Mouse (Mus musculus): Measurements from ENCODE around the gene Cdc42ep3. TPM values are rescaled to one million over a fixed set of nuclear protein-coding genes. Genes with fewer than 3 reads are reported as not detected.

Cdc42ep3 gene
- polyA plus RNA-seq, 1 experiment from 2014 or later, result 41.0 TPM

- 83% methylated on average over 3 of the region's 3 CpGs for WGBS
- Histone ChIP-seq H3K4me2 (replicated peaks; ENCODE audit: low read depth) (no peak overlapping the region), H3K36me3 (ENCODE audit: control insufficient read depth, insufficient read depth) (no peaks in the 10 kb centered on the region), H3K27me3 (replicated peaks; ENCODE audit: control insufficient read depth, insufficient read depth, low read length) (no peaks in the 10 kb centered on the region), H3K4me3 (ENCODE audit: low read depth, low read length) (no peak overlapping the region), H3K9me3 (ENCODE audit: control insufficient read depth) (no peaks in the 10 kb centered on the region), H3K9ac (ENCODE audit: low read depth, low read length) (no peak overlapping the region), H3K4me1 (replicated peaks; ENCODE audit: control insufficient read depth, insufficient read depth, low read length) (no peaks in the 10 kb centered on the region), H3K27ac (ENCODE audit: low read depth, low read length) (no peak overlapping the region)
- TF ChIP-seq CTCF (IDR thresholded peaks at IDR 0.05; ENCODE audit: low read depth), result no peak
- ATAC-seq, result no peak
Measured at GRCm38 (mm10) chr17:79303238-79303637, 51.7 kb downstream of the Cdc42ep3 start.

DNA sequence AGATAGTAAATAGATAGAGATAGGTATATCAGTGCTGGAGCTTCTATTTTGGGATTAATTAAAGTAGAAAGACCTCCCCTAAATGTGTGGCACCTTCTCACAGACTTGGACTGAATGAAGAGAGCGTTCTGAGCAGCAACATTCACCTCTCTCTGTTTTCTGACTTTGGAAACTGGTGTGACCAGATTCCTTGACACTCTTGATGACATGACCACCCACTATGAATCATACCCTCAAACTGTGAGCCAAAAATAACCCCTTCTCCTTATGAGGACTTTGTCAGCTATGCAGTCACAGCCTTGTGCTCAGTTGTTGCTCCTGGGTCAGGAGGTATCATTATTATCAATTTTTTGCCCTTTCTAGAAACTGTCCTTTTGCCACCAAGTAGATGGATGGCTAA, 55.0 kb downstream of the Cdc42ep3 start:
- H3K4me1 ChIP-seq (replicated peaks; ENCODE audit: control insufficient read depth, insufficient read depth, low read length), result no peaks in the 10 kb centered on the region
- no peak for ATAC-seq
- no peak overlapping the region for H3K9ac ChIP-seq (ENCODE audit: low read depth, low read length)
- H3K27ac ChIP-seq (ENCODE audit: low read depth, low read length), result no peak overlapping the region
- H3K4me2 ChIP-seq (replicated peaks; ENCODE audit: low read depth), result no peak overlapping the region
- no peaks in the 10 kb centered on the region for H3K36me3 ChIP-seq (ENCODE audit: control insufficient read depth, insufficient read depth)
- no peak for TF ChIP-seq CTCF (IDR thresholded peaks at IDR 0.05; ENCODE audit: low read depth)
- H3K9me3 ChIP-seq (ENCODE audit: control insufficient read depth), result no peaks in the 10 kb centered on the region
- no peak overlapping the region for H3K4me3 ChIP-seq (ENCODE audit: low read depth, low read length)
- WGBS, result 90% methylated on average over 1 of the region's 1 CpGs
- H3K27me3 ChIP-seq (replicated peaks; ENCODE audit: control insufficient read depth, insufficient read depth, low read length), result no peaks in the 10 kb centered on the region

DNA sequence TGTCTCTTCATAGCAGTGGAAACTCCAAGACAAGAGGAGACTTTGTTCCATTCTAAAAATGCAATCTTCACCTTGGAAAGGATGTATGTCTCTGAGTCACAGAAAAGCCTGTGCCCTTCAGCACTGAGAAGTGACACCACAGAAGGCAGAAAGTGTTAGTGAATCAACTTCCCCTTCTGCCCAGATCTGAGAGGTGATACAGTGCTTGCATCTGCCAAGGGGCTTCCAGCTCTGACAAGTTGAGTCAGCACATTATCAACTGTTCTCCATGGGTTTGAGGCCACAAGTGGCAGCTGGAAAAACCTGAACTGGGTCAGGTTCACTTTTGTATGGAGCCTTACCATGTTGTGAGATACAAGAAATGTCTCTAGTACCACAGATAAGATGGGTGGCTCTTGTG, 55.9 kb downstream of the Cdc42ep3 start:
- TF ChIP-seq CTCF (IDR thresholded peaks at IDR 0.05; ENCODE audit: low read depth), result no peak
- H3K9me3 ChIP-seq (ENCODE audit: control insufficient read depth), result no peaks in the 10 kb centered on the region
- no peaks in the 10 kb centered on the region for H3K4me1 ChIP-seq (replicated peaks; ENCODE audit: control insufficient read depth, insufficient read depth, low read length)
- no peak overlapping the region for H3K27ac ChIP-seq (ENCODE audit: low read depth, low read length)
- no peak for ATAC-seq
- H3K27me3 ChIP-seq (replicated peaks; ENCODE audit: control insufficient read depth, insufficient read depth, low read length), result no peaks in the 10 kb centered on the region
- H3K36me3 ChIP-seq (ENCODE audit: control insufficient read depth, insufficient read depth), result no peaks in the 10 kb centered on the region
- no peak overlapping the region for H3K4me3 ChIP-seq (ENCODE audit: low read depth, low read length)
- H3K9ac ChIP-seq (ENCODE audit: low read depth, low read length), result no peak overlapping the region
- H3K4me2 ChIP-seq (replicated peaks; ENCODE audit: low read depth), result no peak overlapping the region

DNA sequence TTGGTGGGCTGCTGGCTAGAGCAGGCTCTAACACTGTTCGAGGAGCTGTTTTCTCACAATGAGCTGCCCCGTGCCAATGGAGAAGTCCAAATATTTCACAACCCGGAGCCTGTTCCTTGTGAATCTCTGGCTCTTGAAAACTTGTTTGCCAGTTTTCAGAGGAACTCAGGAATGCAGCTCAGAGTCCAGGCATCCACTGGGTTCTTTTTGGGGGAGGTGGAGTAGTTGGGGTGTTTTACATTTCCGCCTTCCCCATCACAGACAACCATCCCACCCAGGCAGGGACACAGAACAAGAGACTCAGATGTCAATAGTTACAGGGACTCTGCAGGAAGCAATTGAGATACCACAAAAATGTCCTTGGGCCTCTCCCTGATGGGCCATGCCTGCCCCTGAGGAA, 59.0 kb downstream of the Cdc42ep3 start:
- Histone ChIP-seq H3K9ac (ENCODE audit: low read depth, low read length) (no peak overlapping the region), H3K36me3 (ENCODE audit: control insufficient read depth, insufficient read depth) (no peaks in the 10 kb centered on the region), H3K9me3 (ENCODE audit: control insufficient read depth) (no peaks in the 10 kb centered on the region), H3K4me3 (ENCODE audit: low read depth, low read length) (no peak overlapping the region), H3K27me3 (replicated peaks; ENCODE audit: control insufficient read depth, insufficient read depth, low read length) (no peaks in the 10 kb centered on the region), H3K4me2 (replicated peaks; ENCODE audit: low read depth) (no peak overlapping the region), H3K27ac (ENCODE audit: low read depth, low read length) (no peak overlapping the region), H3K4me1 (replicated peaks; ENCODE audit: control insufficient read depth, insufficient read depth, low read length) (no peaks in the 10 kb centered on the region)
- ATAC-seq, result no peak
- TF ChIP-seq CTCF (IDR thresholded peaks at IDR 0.05; ENCODE audit: low read depth), result no peak
- WGBS, result 57% methylated on average over 4 of the region's 4 CpGs

DNA sequence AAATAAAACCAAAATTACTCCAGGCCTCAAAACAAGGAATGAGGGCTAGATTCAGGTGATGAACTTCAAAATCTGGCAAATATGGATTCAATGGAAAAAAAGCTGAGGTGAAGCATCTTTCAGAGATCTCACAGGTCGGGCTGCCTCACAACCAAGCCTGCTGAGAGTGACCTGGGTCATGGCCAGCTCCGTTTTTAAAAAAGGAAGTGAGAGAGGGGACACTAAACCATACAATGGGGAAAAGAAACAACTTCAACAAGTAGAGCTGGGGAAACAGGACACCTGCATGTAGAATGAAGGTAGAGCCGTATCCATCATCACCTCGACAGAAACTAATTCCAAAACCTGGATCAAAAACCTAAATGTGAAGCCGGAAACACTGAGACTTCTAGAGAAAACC, 63.2 kb downstream of the Cdc42ep3 start:
- H3K4me2 ChIP-seq (replicated peaks; ENCODE audit: low read depth), result no peak overlapping the region
- no peak overlapping the region for H3K27ac ChIP-seq (ENCODE audit: low read depth, low read length)
- TF ChIP-seq CTCF (IDR thresholded peaks at IDR 0.05; ENCODE audit: low read depth), result no peak
- 0 out of 2 replicates have a peak, but pooled peaks cover 3% of the 10 kb centered on the region for H3K4me1 ChIP-seq (replicated peaks; ENCODE audit: control insufficient read depth, insufficient read depth, low read length)
- 71% methylated on average over 5 of the region's 5 CpGs for WGBS
- no peak overlapping the region for H3K4me3 ChIP-seq (ENCODE audit: low read depth, low read length)
- no peaks in the 10 kb centered on the region for H3K27me3 ChIP-seq (replicated peaks; ENCODE audit: control insufficient read depth, insufficient read depth, low read length)
- H3K9ac ChIP-seq (ENCODE audit: low read depth, low read length), result no peak overlapping the region
- H3K9me3 ChIP-seq (ENCODE audit: control insufficient read depth), result no peaks in the 10 kb centered on the region
- H3K36me3 ChIP-seq (ENCODE audit: control insufficient read depth, insufficient read depth), result no peaks in the 10 kb centered on the region
- no peak for ATAC-seq

DNA sequence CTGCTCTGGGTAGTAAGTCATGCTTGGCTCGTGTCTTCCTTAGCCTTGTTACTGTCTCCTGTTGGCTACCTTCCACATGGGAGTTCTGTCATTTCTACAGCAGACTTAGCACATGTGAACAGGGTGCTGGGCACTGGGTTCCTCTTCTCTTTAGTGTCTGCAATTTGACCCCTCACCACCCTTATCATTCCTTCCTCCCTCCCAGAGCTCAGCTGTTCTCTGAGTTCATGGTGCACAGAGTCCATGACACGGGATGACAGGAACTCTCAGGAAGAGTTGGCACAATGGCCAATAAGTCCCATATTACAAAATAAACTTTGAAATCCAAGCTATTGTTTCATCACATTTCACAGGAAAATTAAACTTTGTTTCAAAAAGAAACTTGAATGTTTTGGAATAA, 64.2 kb downstream of the Cdc42ep3 start:
- H3K9me3 ChIP-seq (ENCODE audit: control insufficient read depth), result no peaks in the 10 kb centered on the region
- no peak overlapping the region for H3K4me2 ChIP-seq (replicated peaks; ENCODE audit: low read depth)
- H3K4me1 ChIP-seq (replicated peaks; ENCODE audit: control insufficient read depth, insufficient read depth, low read length), result 0 out of 2 replicates have a peak, but pooled peaks cover 3% of the 10 kb centered on the region
- ATAC-seq, result no peak
- no peak for TF ChIP-seq CTCF (IDR thresholded peaks at IDR 0.05; ENCODE audit: low read depth)
- H3K36me3 ChIP-seq (ENCODE audit: control insufficient read depth, insufficient read depth), result no peaks in the 10 kb centered on the region
- no peak overlapping the region for H3K27ac ChIP-seq (ENCODE audit: low read depth, low read length)
- H3K27me3 ChIP-seq (replicated peaks; ENCODE audit: control insufficient read depth, insufficient read depth, low read length), result no peaks in the 10 kb centered on the region
- WGBS, result 79% methylated on average over 2 of the region's 2 CpGs
- no peak overlapping the region for H3K9ac ChIP-seq (ENCODE audit: low read depth, low read length)
- no peak overlapping the region for H3K4me3 ChIP-seq (ENCODE audit: low read depth, low read length)

DNA sequence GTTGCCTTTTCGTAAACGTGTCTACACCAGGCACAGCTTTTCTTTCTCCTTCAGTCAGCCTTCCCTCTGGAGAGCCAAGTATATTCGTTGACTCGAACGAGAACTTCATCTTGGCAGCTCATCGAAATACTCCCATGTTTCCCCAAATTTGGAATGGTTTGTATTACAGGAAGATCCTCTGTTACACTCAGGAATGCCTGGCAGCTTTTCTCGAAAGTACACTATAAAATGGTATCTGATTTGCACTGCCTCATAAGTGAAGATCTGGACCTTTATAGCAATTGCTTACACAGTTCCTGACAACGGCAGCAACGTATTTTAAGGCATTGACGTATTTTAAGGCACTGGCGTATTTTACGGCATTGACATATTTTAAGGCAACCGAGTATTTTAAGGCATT, 67.6 kb downstream of the Cdc42ep3 start:
- no peak for ATAC-seq
- Histone ChIP-seq H3K9ac (ENCODE audit: low read depth, low read length) (no peak overlapping the region), H3K36me3 (ENCODE audit: control insufficient read depth, insufficient read depth) (no peaks in the 10 kb centered on the region), H3K4me2 (replicated peaks; ENCODE audit: low read depth) (0 out of 2 replicates have a peak overlapping the region, but pooled peaks have one; percentile 17), H3K27ac (ENCODE audit: low read depth, low read length) (no peak overlapping the region), H3K4me3 (ENCODE audit: low read depth, low read length) (no peak overlapping the region), H3K9me3 (ENCODE audit: control insufficient read depth) (no peaks in the 10 kb centered on the region), H3K27me3 (replicated peaks; ENCODE audit: control insufficient read depth, insufficient read depth, low read length) (no peaks in the 10 kb centered on the region), H3K4me1 (replicated peaks; ENCODE audit: control insufficient read depth, insufficient read depth, low read length) (0 out of 2 replicates have a peak, but pooled peaks cover 3% of the 10 kb centered on the region)
- TF ChIP-seq CTCF (IDR thresholded peaks at IDR 0.05; ENCODE audit: low read depth), result no peak
- 26% methylated on average over 13 of the region's 13 CpGs for WGBS

All from intestine, postnatal 0 days (tissue).